Mouse (Mus musculus) CH12.LX (cell line): ENCODE measurements around the gene Gm26602. TPM values are rescaled to one million over a fixed set of nuclear protein-coding genes. Genes with fewer than 3 reads are reported as not detected.

Experiments used
- DNase-seq: peaks from one replicate; pipeline ENCODE4 v3.0.0-alpha.2; 2013; ENCODE audit errors: extremely low read depth
- H3K27ac ChIP-seq: 2 replicates; pipeline ENCODE4 v1.5.1; 2012; ENCODE audit warnings: low read depth, mild to moderate bottlenecking, control low read depth, moderate library complexity; ENCODE audit not compliant: insufficient read depth
- H3K27me3 ChIP-seq: replicated peaks from 2 replicates; pipeline ENCODE3; 2012; ENCODE audit warnings: inconsistent platforms
- H3K36me3 ChIP-seq, 2 experiments: replicated peaks in 1 of 2; 2 replicates each; pipeline versions ENCODE3 to v1.6.1; 2012; ENCODE audit warnings: inconsistent platforms in 1 of 2, low read length in 1 of 2, mild to moderate bottlenecking in 1 of 2, mixed read lengths in 1 of 2, moderate library complexity in 1 of 2; ENCODE audit not compliant: control insufficient read depth in 1 of 2, insufficient read depth in 1 of 2
- H3K4me1 ChIP-seq, 2 experiments: 2 replicates each; pipeline ENCODE4 v1.6.1; 2012; ENCODE audit warnings: inconsistent platforms in 1 of 2, moderate library complexity in 1 of 2; ENCODE audit not compliant: insufficient read depth in 2 of 2, control insufficient read depth in 1 of 2
- H3K4me2 ChIP-seq: 2 replicates; pipeline ENCODE4 v1.6.1; 2012; ENCODE audit warnings: low read depth, mild to moderate bottlenecking, control low read depth; ENCODE audit not compliant: poor library complexity, insufficient read depth, severe bottlenecking
- H3K4me3 ChIP-seq, 3 experiments: fragments of 150-350 bp in 1 of 3; sonication (generic) in 1 of 3; replicated peaks in 1 of 3; 2 replicates each; pipeline versions ENCODE3 to v1.5.1; 2011 to 2012; ENCODE audit warnings: low read depth in 2 of 3, low read length in 2 of 3, mild to moderate bottlenecking in 2 of 3, moderate library complexity in 2 of 3, control low read depth in 1 of 3, improper control_type of control experiment in 1 of 3, inconsistent platforms in 1 of 3, mixed read lengths in 1 of 3; ENCODE audit not compliant: poor library complexity in 1 of 3
- H3K79me2 ChIP-seq: replicated peaks from 2 replicates; pipeline ENCODE4 v1.6.1; 2012; ENCODE audit warnings: mild to moderate bottlenecking, moderate library complexity; ENCODE audit not compliant: control insufficient read depth, poor library complexity, insufficient read depth, severe bottlenecking; ENCODE audit errors: extremely low read depth
- H3K9ac ChIP-seq: 2 replicates; pipeline ENCODE4 v1.6.1; 2012; ENCODE audit warnings: low read depth, mild to moderate bottlenecking, control low read depth, moderate library complexity; ENCODE audit not compliant: insufficient read depth
- H3K9me3 ChIP-seq: replicated peaks from 2 replicates; pipeline ENCODE3; 2012; ENCODE audit warnings: low read length, inconsistent platforms, mixed read lengths
- BHLHE40 ChIP-seq: IDR thresholded peaks from 2 replicates; pipeline ENCODE4 v1.6.1; 2011; ENCODE audit warnings: mild to moderate bottlenecking, low read depth, low read length, improper control_type of control experiment
- CHD1 ChIP-seq: IDR thresholded peaks from 2 replicates; pipeline ENCODE4 v1.6.1; 2012; ENCODE audit warnings: low read depth, low read length, improper control_type of control experiment, inconsistent platforms
- CTCF ChIP-seq, 2 experiments: IDR thresholded peaks in 1 of 2; conservative IDR thresholded peaks in 1 of 2; 2 replicates each; pipeline ENCODE4 v1.5.1; 2011 to 2012; ENCODE audit warnings: low read depth in 2 of 2, low read length in 2 of 2, improper control_type of control experiment in 1 of 2, inconsistent platforms in 1 of 2, mild to moderate bottlenecking in 1 of 2, moderate library complexity in 1 of 2
- ELF1 ChIP-seq: IDR thresholded peaks from 2 replicates; pipeline ENCODE4 v1.6.1; 2014; ENCODE audit warnings: low read depth, mild to moderate bottlenecking, inconsistent platforms, low read length, improper control_type of control experiment
- EP300 ChIP-seq: IDR thresholded peaks from 2 replicates; pipeline ENCODE4 v1.6.1; 2011; ENCODE audit warnings: low read length, improper control_type of control experiment
- GABPA ChIP-seq: IDR thresholded peaks from 2 replicates; pipeline ENCODE4 v1.6.1; 2012; ENCODE audit warnings: low read depth, low read length, improper control_type of control experiment, inconsistent platforms; ENCODE audit not compliant: insufficient replicate concordance
- HCFC1 ChIP-seq: IDR thresholded peaks from 2 replicates; pipeline ENCODE4 v1.6.1; 2012; ENCODE audit warnings: low read depth, mild to moderate bottlenecking, inconsistent platforms, low read length, improper control_type of control experiment
- IRF4 ChIP-seq: IDR thresholded peaks from 2 replicates; pipeline ENCODE4 v1.6.1; 2014; ENCODE audit warnings: low read depth, mild to moderate bottlenecking, inconsistent platforms, low read length, improper control_type of control experiment
- JUN ChIP-seq: IDR thresholded peaks from 2 replicates; pipeline ENCODE4 v1.6.1; 2011; ENCODE audit warnings: low read depth, mild to moderate bottlenecking, low read length, improper control_type of control experiment, moderate library complexity; ENCODE audit not compliant: insufficient read depth
- JUND ChIP-seq: conservative IDR thresholded peaks from 2 replicates; pipeline ENCODE4 v1.6.1; 2011; ENCODE audit warnings: low read depth, low read length, improper control_type of control experiment
- KAT2A ChIP-seq: IDR thresholded peaks from 2 replicates; pipeline ENCODE4 v1.6.1; 2012; ENCODE audit warnings: low read length, improper control_type of control experiment, inconsistent platforms; ENCODE audit not compliant: insufficient replicate concordance
- MAFK ChIP-seq: IDR thresholded peaks from 2 replicates; pipeline ENCODE4 v1.6.1; 2011; ENCODE audit warnings: low read length, improper control_type of control experiment; ENCODE audit not compliant: insufficient replicate concordance
- MAX ChIP-seq: IDR thresholded peaks from 2 replicates; pipeline ENCODE4 v1.6.1; 2011; ENCODE audit warnings: low read length, improper control_type of control experiment
- MAZ ChIP-seq: IDR thresholded peaks from 2 replicates; pipeline ENCODE4 v1.6.1; 2012; ENCODE audit warnings: low read depth, mild to moderate bottlenecking, inconsistent platforms, low read length, improper control_type of control experiment, moderate library complexity
- NRF1 ChIP-seq: IDR thresholded peaks from 2 replicates; pipeline ENCODE4 v1.6.1; 2014; ENCODE audit warnings: low read depth, mild to moderate bottlenecking, inconsistent platforms, low read length, improper control_type of control experiment, moderate library complexity
- PAX5 ChIP-seq: IDR thresholded peaks from 2 replicates; pipeline ENCODE4 v1.6.1; 2012; ENCODE audit warnings: low read length, inconsistent platforms, mixed read lengths
- POLR2A ChIP-seq: IDR thresholded peaks from 2 replicates; pipeline ENCODE4 v1.6.1; 2011; ENCODE audit warnings: low read depth, mild to moderate bottlenecking, improper control_type of control experiment, low read length
- POLR2AphosphoS2 ChIP-seq: IDR thresholded peaks from 2 replicates; pipeline ENCODE4 v1.6.1; 2011; ENCODE audit warnings: low read depth, low read length, improper control_type of control experiment
- RAD21 ChIP-seq: IDR thresholded peaks from 2 replicates; pipeline ENCODE4 v1.6.1; 2011; ENCODE audit warnings: low read depth, mild to moderate bottlenecking, low read length, improper control_type of control experiment, moderate library complexity
- RCOR1 ChIP-seq: conservative IDR thresholded peaks from 2 replicates; pipeline ENCODE4 v1.6.1; 2012; ENCODE audit warnings: low read depth, mild to moderate bottlenecking, inconsistent platforms, low read length, improper control_type of control experiment
- SIN3A ChIP-seq: IDR thresholded peaks from 2 replicates; pipeline ENCODE4 v1.6.1; 2012; ENCODE audit warnings: low read length, improper control_type of control experiment, inconsistent platforms
- SMC3 ChIP-seq: IDR thresholded peaks from 2 replicates; pipeline ENCODE4 v1.6.1; 2011; ENCODE audit warnings: low read depth, low read length, improper control_type of control experiment
- TBP ChIP-seq: conservative IDR thresholded peaks from 2 replicates; pipeline ENCODE4 v1.6.1; 2011; ENCODE audit warnings: low read depth, low read length, improper control_type of control experiment
- USF1 ChIP-seq: IDR thresholded peaks from 2 replicates; pipeline ENCODE4 v1.6.1; 2014; ENCODE audit warnings: low read depth, mild to moderate bottlenecking, inconsistent platforms, low read length, improper control_type of control experiment
- USF2 ChIP-seq: conservative IDR thresholded peaks from 2 replicates; pipeline ENCODE4 v1.6.1; 2011; ENCODE audit warnings: low read depth, low read length, improper control_type of control experiment
- ZKSCAN1 ChIP-seq: IDR thresholded peaks from 2 replicates; pipeline ENCODE4 v1.6.1; 2012; ENCODE audit warnings: low read depth, inconsistent platforms, low read length, improper control_type of control experiment, borderline replicate concordance
- ZMIZ1 ChIP-seq: IDR thresholded peaks from 2 replicates; pipeline ENCODE4 v1.6.1; 2012; ENCODE audit warnings: low read depth, mild to moderate bottlenecking, inconsistent platforms, low read length, improper control_type of control experiment
- ZNF384 ChIP-seq: IDR thresholded peaks from 2 replicates; pipeline ENCODE4 v1.6.1; 2012; ENCODE audit warnings: low read depth, low read length, improper control_type of control experiment, inconsistent platforms
- dilution Hi-C: fragments of 300-500 bp; cut with MboI; formaldehyde crosslinking; loops from 2 replicates; pipeline ENCODE4 v1.14.3; 2020; ENCODE audit warnings: low sequenced_read_pairs; ENCODE audit not compliant: extremely low pct_unique_long_range_greater_than_20kb, extremely low pct_ligation_motif_present
- in situ Hi-C: fragments of 300-500 bp; cut with MboI; formaldehyde crosslinking; loops from 3 replicates; pipeline ENCODE4 v1.14.3; 2019; ENCODE audit warnings: low sequenced_read_pairs, low pct_ligation_motif_present, low pct_unique_long_range_greater_than_20kb, mixed read lengths
- polyA plus RNA-seq: library from polyadenylated mRNA; unstranded; fragments of >175 nt; gene quantifications from 2 replicates; pipeline ENCODE4 v1.2.1, GENCODE M21; 2012; ENCODE audit warnings: low read depth; ENCODE audit not compliant: insufficient read length
- total RNA-seq, 2 experiments: library from RNA; depleted of rRNA; stranded (reverse); fragments of 300-350 nt in 1 of 2; fragments of >200 nt in 1 of 2; gene quantifications; 2 replicates each; pipeline ENCODE4 v1.2.3; 2012 to 2014

The Gm26602 gene
- total and polyA plus RNA-seq, 3 experiments: 8.1 TPM; not detected in 2

DNA sequence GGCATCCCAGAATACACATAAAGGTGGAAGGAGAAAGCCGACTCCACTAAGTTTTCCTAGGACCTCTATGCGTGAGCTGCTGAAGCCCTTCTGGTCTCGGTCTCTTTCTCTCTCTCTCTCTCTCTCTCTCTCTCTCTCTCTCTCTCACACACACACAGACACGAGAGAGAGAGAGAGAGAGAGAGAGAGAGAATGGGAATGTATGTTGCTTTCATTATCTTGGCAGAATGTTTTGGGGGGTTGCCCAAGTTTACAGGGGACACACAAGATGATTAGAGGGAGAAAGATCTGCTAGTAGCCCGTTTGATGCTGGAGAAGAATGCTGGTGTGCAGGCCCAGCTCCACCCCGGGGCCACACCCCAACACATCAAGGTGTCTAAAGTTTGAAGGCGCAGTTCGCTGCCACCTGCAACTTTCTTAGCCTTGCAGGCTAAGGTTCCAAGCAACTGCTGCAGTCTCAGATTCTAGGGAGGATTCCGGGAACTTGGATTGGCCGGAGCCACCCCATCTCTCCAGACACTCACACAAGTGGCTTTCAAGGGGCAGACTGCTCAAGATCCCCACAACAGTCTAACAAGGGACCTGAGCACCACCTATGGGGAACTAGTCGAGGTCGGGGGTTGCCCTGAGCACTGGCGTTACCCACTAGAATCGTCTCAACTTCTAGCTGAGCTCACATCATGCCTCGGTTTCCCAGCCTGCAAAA lies 15.3 kb downstream of the Gm26602 start:
- H3K9ac ChIP-seq: peak overlapping the region; percentile 75
- H3K27ac ChIP-seq: peak overlapping the region; percentile 81
- DNase-seq: peak; percentile 46
- peaks cover 5 to 13% of the 10 kb centered on the region in 2 experiments for H3K36me3 ChIP-seq
- dilution Hi-C loops (no loop called here), in situ Hi-C loops (loop anchor here (5.0 kb wide), 2 partner anchors 34 to 36 kb away; partner anchors contain the start of genes Cfd and Wdr18)
- no peak for TF ChIP-seq POLR2A
- 0 out of 2 replicates have a peak, but pooled peaks have one; percentile 8 for TF ChIP-seq EP300
- TF ChIP-seq ELF1: no peak
- peak; percentile 64; the same call in 1 of the 2 replicates for TF ChIP-seq CHD1
- TF ChIP-seq IRF4: no peak
- no peak for TF ChIP-seq NRF1
- H3K27me3 ChIP-seq: no peaks in the 10 kb centered on the region
- peaks cover 4% of the 10 kb centered on the region for H3K9me3 ChIP-seq
- H3K4me1 ChIP-seq: peaks cover 3 to 46% of the 10 kb centered on the region in 2 experiments
- peaks cover 40% of the 10 kb centered on the region for H3K79me2 ChIP-seq
- H3K4me2 ChIP-seq: peak overlapping the region; percentile 92
- H3K4me3 ChIP-seq: peak overlapping the region; percentile 61 to 96 (median 63)

DNA sequence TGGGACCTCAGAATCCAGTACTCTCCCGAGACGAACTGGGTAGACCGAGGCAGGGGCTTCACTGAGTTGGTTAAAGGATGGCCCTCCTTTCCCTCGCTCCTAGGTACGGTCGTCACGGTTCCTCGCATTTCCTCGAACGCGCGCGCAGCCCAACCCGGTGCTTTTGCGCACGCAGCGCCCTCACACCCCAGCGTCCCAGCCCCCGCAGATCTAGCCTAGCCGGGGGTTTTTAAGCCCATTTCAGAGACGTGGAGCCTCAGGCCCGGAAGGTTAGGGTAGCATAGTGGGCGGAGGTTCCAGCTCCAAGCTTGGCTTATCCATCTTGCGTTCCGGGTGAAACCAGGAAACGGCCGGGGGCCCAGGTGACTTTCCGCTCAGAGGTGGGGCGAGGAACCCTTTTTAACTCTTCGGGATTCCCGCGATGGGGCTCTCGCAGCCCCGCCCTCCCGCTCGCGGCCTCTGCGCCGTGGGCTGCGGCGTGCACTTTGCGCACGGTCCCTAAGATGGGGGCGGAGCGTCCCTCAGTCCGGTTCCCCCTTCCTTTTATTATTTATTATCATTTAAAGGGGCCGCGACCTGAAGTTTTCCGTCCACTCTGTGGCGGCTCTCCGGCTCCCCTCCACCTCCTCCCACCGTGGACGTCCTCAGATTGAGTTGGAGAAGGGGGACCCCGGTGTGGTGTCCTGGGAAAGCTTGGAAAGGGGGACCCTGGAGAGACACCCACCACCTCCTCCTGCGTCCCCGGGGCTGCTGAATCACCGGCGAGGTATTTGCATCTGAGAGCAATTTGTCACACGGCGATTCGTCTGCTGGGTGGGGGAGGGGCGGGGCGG lies 16.1 kb downstream of the Gm26602 start, which contains the start of gene Arid3a:
TSS of gene Arid3a (plus strand) at position 553 of the 833 bp plus-strand sequence.
- H3K9ac ChIP-seq: peak within 1 kb of the TSS; percentile 98
- H3K4me3 ChIP-seq: peak within 1 kb of the TSS; percentile 72 to 96 (median 91)
- H3K4me1 ChIP-seq: peaks cover 6 to 53% of the 10 kb centered on the region in 2 experiments
- in situ Hi-C loops: loop anchor here (5.0 kb wide), 2 partner anchors 34 to 36 kb away; partner anchors contain the start of genes Cfd and Wdr18
- H3K36me3 ChIP-seq: peaks cover 11 to 20% of the 10 kb centered on the region in 2 experiments
- peaks cover under 1% of the 10 kb centered on the region for H3K9me3 ChIP-seq
- dilution Hi-C loops: no loop called here
- peak within 1 kb of the TSS; percentile 81 for H3K27ac ChIP-seq
- H3K79me2 ChIP-seq: peaks cover 48% of the 10 kb centered on the region
- H3K27me3 ChIP-seq: no peaks in the 10 kb centered on the region
- peak; percentile 94 for DNase-seq
- peak within 1 kb of the TSS; percentile 92 for H3K4me2 ChIP-seq
- TF ChIP-seq NRF1 (peak; percentile 81), PAX5 (0 out of 2 replicates have a peak, but pooled peaks have one; percentile 38), MAZ (peak; percentile 99), HCFC1 (peak; percentile 74), TBP (0 out of 2 replicates have a peak, but pooled peaks have one; percentile 70), JUN (no peak), KAT2A (0 out of 2 replicates have a peak, but pooled peaks have one; percentile 43), RCOR1 (no peak), ZKSCAN1 (no peak), MAFK (no peak), CTCF (conservative IDR thresholded peaks at IDR 0.05 in 1 of 2, IDR thresholded peaks at IDR 0.05 in 1 of 2; ENCODE audit: low read depth in 2 of 2, low read length in 2 of 2) (no peak), BHLHE40 (peak; percentile 67), POLR2A (peak; percentile 69), POLR2AphosphoS2 (peak; percentile 69; the same call in 1 of the 2 replicates), MAX (peak; percentile 66), USF1 (peak; percentile 37; the same call in 1 of the 2 replicates), JUND (no peak), USF2 (no peak), SIN3A (peak; percentile 96), ZMIZ1 (peak; percentile 46; the same call in 1 of the 2 replicates), ELF1 (peak; percentile 90), RAD21 (no peak; the same call in 1 of the 2 replicates), SMC3 (peak; percentile 26), CHD1 (0 out of 2 replicates have a peak, but pooled peaks have one; percentile 3), GABPA (no peak), ZNF384 (no peak)
